Mouse (Mus musculus) lung, embryonic 15.5 days (tissue): ENCODE measurements around the gene Fem1b. TPM values are rescaled to one million over a fixed set of nuclear protein-coding genes. Genes with fewer than 3 reads are reported as not detected.
"Not testable (repeated sequence)": the region's sequence is repeated elsewhere in the genome, so short reads cannot be mapped to it uniquely, and the experiment has no call there.

Source experiments
- ATAC-seq: fragments of 200-750 bp; cut with Nextera tagmentation; 2 replicates; pipeline ENCODE4 v1.8.0; 2017; ENCODE audit warnings: moderate number of reproducible peaks, borderline replicate concordance; ENCODE audit not compliant: low FRiP score, low TSS enrichment; ENCODE audit errors: extremely low read depth
- H3K27ac ChIP-seq: fragments of 300-500 bp; sonication (generic); 2 replicates; pipeline ENCODE4 v1.5.1; 2015; ENCODE audit warnings: moderate library complexity, mild to moderate bottlenecking, inconsistent platforms
- H3K27me3 ChIP-seq: fragments of 300-500 bp; sonication (generic); 2 replicates; pipeline ENCODE4 v1.6.1; 2015; ENCODE audit warnings: inconsistent platforms
- H3K36me3 ChIP-seq: fragments of 300-500 bp; sonication (generic); 2 replicates; pipeline ENCODE4 v1.6.1; 2015; ENCODE audit warnings: inconsistent platforms
- H3K4me1 ChIP-seq: fragments of 300-500 bp; sonication (generic); 2 replicates; pipeline ENCODE4 v1.6.1; 2015; ENCODE audit warnings: inconsistent platforms
- H3K4me2 ChIP-seq: fragments of 300-500 bp; sonication (generic); 2 replicates; pipeline ENCODE4 v1.6.1; 2015; ENCODE audit warnings: inconsistent platforms, mild to moderate bottlenecking, moderate library complexity
- H3K4me3 ChIP-seq: fragments of 300-500 bp; sonication (generic); 2 replicates; pipeline ENCODE4 v1.5.1; 2015; ENCODE audit warnings: mild to moderate bottlenecking, inconsistent platforms
- H3K9ac ChIP-seq: fragments of 300-500 bp; sonication (generic); 2 replicates; pipeline ENCODE4 v1.6.1; 2015; ENCODE audit warnings: inconsistent platforms
- H3K9me3 ChIP-seq: fragments of 300-500 bp; sonication (generic); 2 replicates; pipeline ENCODE4 v1.6.1; 2016; ENCODE audit warnings: inconsistent platforms
- WGBS: fragments of 180-500 bp; shearing (Covaris S2); methylation state at CpG from one replicate; pipeline ENCODE4 v1.1.7; 2015; 5-methylcytosine and 5-hydroxymethylcytosine counted together
- polyA plus RNA-seq: library from polyadenylated mRNA; unstranded; fragments of >200 nt; fragmentation: Nextera tagmentation; extraction: Ambion mirVana; gene quantifications from 2 replicates; pipeline ENCODE4 v1.2.1, GENCODE M21; 2015

Fem1b gene
- polyA plus RNA-seq, 1 experiment from 2014 or later: 21.7 TPM

GRCm38 (mm10) chr9:62810543-62811515 lies 905 bp downstream of the Fem1b start:
- H3K9me3 ChIP-seq: no peaks in the 10 kb centered on the region
- no peaks in the 10 kb centered on the region for H3K27me3 ChIP-seq
- H3K36me3 ChIP-seq: no peaks in the 10 kb centered on the region
- peak; percentile 76 for ATAC-seq
- H3K27ac ChIP-seq: peak overlapping the region; percentile 98
- peak overlapping the region; percentile 85 for H3K4me2 ChIP-seq
- peak overlapping the region; percentile 100 for H3K4me3 ChIP-seq
- H3K9ac ChIP-seq: peak overlapping the region; percentile 99
- peaks cover 30% of the 10 kb centered on the region for H3K4me1 ChIP-seq
- WGBS: under 1% methylated on average over 53 of the region's 58 CpGs

DNA sequence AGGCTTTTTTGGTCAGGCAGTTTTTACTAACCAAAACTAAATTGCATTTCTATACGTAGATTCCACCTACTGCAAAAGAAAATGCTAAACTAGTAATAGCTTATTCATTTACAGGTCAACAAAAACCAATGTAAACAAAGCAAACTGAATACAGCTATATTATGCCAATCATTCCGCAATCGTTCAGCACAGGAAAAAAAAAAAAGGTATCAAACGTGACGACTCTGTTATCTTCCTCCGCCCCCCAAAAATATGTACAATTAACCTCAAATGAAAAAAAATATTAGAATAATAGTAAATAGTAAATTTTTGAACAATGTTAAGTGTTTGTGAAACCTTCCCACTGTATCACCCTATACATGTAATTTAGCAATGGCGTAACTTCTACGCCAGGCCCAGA lies 1.6 kb downstream of the Fem1b start:
- H3K4me3 ChIP-seq: peak overlapping the region; percentile 100
- peak overlapping the region; percentile 99 for H3K9ac ChIP-seq
- H3K4me1 ChIP-seq: peaks cover 30% of the 10 kb centered on the region
- WGBS: 10% methylated on average over 8 of the region's 8 CpGs
- no peaks in the 10 kb centered on the region for H3K27me3 ChIP-seq
- peak overlapping the region; percentile 85 for H3K4me2 ChIP-seq
- no peak for ATAC-seq
- H3K36me3 ChIP-seq: no peaks in the 10 kb centered on the region
- H3K9me3 ChIP-seq: no peaks in the 10 kb centered on the region
- no peak overlapping the region for H3K27ac ChIP-seq

GRCm38 (mm10) chr9:62799218-62799617 lies 12.5 kb downstream of the Fem1b start:
- not testable (repeated sequence) for H3K4me1 ChIP-seq, H3K4me2 ChIP-seq, H3K9ac ChIP-seq, H3K27ac ChIP-seq, H3K9me3 ChIP-seq, H3K27me3 ChIP-seq, ATAC-seq, H3K4me3 ChIP-seq
- H3K36me3 ChIP-seq: peaks cover 34% of the 10 kb centered on the region
- WGBS: 80% methylated on average over 2 of the region's 2 CpGs

DNA sequence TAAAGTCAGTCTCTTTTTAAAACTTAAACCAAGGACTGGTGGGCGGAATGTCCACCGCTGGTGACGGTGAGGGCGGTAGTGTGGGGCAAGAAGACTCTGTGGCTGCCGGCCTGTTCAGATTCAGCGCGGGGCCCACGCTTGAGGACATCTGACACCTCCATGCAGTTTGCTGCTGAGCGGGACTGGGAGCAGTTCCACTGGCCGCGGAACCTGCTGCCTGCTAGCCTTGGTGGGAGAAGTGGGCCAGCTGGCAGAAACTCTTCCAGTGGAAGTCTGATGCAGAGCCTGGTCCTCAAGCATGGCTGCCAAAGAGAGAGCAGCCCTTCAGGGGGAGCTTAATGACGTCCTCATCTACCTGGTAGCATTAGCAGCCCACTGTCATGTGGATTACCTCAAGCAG lies 21.9 kb downstream of the Fem1b start:
- Histone ChIP-seq H3K27ac (no peak overlapping the region), H3K36me3 (peaks cover 9% of the 10 kb centered on the region), H3K27me3 (no peaks in the 10 kb centered on the region), H3K9me3 (no peaks in the 10 kb centered on the region), H3K4me2 (no peak overlapping the region), H3K9ac (no peak overlapping the region), H3K4me3 (no peak overlapping the region), H3K4me1 (no peaks in the 10 kb centered on the region)
- ATAC-seq: no peak
- 86% methylated on average over 12 of the region's 12 CpGs for WGBS

GRCm38 (mm10) chr9:62786721-62787120 lies 25.0 kb downstream of the Fem1b start:
- no peaks in the 10 kb centered on the region for H3K9me3 ChIP-seq
- no peak overlapping the region for H3K4me2 ChIP-seq
- no peak overlapping the region for H3K27ac ChIP-seq
- ATAC-seq: no peak
- 61% methylated on average over 5 of the region's 5 CpGs for WGBS
- no peaks in the 10 kb centered on the region for H3K36me3 ChIP-seq
- H3K4me3 ChIP-seq: no peak overlapping the region
- H3K4me1 ChIP-seq: no peaks in the 10 kb centered on the region
- no peaks in the 10 kb centered on the region for H3K27me3 ChIP-seq
- H3K9ac ChIP-seq: no peak overlapping the region

DNA sequence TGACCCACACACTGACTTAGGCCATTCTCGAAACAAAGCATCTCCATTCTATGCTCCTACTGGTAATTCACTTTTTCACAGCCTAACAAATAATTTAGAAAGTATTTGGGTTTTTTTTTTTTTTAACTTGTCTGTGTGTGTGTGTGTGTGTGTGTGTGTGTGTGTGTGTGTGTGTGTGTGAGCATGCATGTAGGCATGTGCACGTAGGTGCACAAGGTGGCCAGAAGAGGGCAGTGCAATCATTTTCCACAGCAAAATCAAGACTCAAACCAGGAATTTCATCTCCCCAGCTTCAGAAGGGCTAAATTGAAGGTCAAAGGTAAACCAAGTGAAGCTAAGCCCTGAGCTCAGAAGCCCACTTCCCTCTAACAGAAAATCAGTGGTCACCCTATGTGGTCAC lies 27.5 kb downstream of the Fem1b start:
- Histone ChIP-seq H3K4me2 (no peak overlapping the region), H3K4me3 (no peak overlapping the region), H3K36me3 (no peaks in the 10 kb centered on the region), H3K27ac (no peak overlapping the region), H3K4me1 (no peaks in the 10 kb centered on the region), H3K9ac (no peak overlapping the region), H3K27me3 (no peaks in the 10 kb centered on the region), H3K9me3 (no peaks in the 10 kb centered on the region)
- no peak for ATAC-seq
- WGBS: 86% methylated on average over 2 of the region's 2 CpGs

DNA sequence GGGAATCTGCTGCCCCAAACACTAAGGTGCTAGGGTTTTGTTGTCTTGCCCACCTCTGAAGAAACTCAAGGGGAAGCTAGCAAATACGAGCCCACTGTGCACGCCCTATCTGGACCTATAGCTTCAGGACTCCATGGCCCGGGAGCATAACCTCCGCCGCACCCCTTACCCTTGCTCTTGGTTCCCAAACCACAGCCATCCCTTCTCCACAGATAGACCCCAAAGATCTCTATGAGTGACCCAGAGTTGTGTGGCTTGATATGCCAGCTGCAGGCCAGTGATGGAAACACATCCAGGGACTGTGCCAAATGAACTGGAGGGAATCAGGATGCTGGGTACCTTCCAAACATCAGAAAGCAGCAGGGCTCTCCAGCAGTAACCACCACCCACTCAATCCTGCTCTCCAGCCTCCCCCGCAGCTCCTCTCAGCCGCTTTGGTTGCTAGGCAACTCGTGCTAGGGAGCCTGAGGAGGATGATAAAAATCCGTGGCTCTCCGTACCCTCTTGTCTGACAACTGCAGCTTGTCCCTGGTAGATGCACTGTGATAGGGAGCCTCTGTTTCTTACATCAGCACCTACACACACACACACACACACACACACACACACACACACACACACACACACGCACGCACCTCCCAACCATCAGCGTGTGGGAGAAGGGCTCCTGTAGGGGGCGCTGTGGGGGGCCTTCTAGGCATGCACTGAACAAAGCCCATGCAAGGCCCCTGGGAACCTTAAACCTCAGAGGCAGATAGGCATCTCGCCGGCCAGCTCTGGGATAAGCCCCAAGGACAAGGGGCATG lies 28.6 kb downstream of the Fem1b start:
- Histone ChIP-seq H3K36me3 (no peaks in the 10 kb centered on the region), H3K4me1 (peaks cover 10% of the 10 kb centered on the region), H3K4me2 (no peak overlapping the region), H3K27ac (no peak overlapping the region), H3K4me3 (no peak overlapping the region), H3K27me3 (no peaks in the 10 kb centered on the region), H3K9me3 (no peaks in the 10 kb centered on the region), H3K9ac (no peak overlapping the region)
- no peak for ATAC-seq
- WGBS: 42% methylated on average over 16 of the region's 16 CpGs

DNA sequence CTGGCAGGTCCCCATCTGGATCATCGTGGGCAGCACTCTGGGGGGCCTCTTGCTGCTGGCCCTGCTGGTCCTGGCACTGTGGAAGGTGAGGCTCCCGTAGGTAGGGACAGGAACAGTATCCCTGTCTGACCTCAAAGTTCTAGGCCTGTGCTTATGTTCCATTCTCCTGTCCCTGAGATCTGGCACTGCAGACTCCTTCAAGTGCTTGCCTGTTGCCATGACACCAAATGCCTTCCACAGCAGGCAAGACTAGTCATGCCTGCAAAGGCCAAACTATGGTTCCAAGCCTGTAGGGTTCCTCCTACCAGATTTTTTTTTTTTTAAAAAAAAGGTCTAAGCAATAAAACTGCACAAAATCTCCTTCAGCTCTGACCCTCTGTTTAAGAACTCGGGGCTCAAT lies 29.8 kb downstream of the Fem1b start:
- Histone ChIP-seq H3K27me3 (no peaks in the 10 kb centered on the region), H3K4me3 (no peak overlapping the region), H3K36me3 (no peaks in the 10 kb centered on the region), H3K4me2 (no peak overlapping the region), H3K9ac (no peak overlapping the region), H3K4me1 (peaks cover 10% of the 10 kb centered on the region), H3K9me3 (no peaks in the 10 kb centered on the region), H3K27ac (no peak overlapping the region)
- ATAC-seq: no peak
- 61% methylated on average over 3 of the region's 3 CpGs for WGBS

DNA sequence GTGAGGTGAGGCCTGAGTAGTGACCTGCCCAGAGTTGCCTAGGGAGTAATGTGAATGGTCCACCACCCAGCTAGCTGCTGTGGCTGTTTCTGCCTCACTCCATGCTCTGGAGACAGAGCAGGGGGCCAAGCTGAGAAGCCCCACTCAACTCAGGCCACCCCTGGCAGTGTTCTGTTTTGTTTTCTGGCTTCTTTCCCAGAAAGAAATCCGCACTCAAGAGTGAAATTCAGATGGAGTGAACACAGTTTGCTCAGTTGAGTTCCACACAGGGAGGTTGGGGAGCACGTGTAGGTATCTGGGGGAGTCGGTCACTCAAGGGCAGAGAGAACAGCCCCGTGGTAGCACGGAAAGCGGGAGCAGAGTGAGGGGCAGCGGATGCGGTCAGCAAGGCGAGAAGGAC lies 33.0 kb downstream of the Fem1b start:
- H3K4me2 ChIP-seq: no peak overlapping the region
- H3K27ac ChIP-seq: peak overlapping the region; percentile 15; the same call in 1 of the 2 replicates
- H3K9me3 ChIP-seq: no peaks in the 10 kb centered on the region
- H3K36me3 ChIP-seq: no peaks in the 10 kb centered on the region
- H3K4me3 ChIP-seq: no peak overlapping the region
- ATAC-seq: no peak
- no peaks in the 10 kb centered on the region for H3K27me3 ChIP-seq
- H3K4me1 ChIP-seq: peaks cover 10% of the 10 kb centered on the region
- 71% methylated on average over 9 of the region's 9 CpGs for WGBS
- H3K9ac ChIP-seq: no peak overlapping the region

GRCm38 (mm10) chr9:62777461-62777860 lies 34.3 kb downstream of the Fem1b start:
- H3K9ac ChIP-seq: no peak overlapping the region
- no peaks in the 10 kb centered on the region for H3K27me3 ChIP-seq
- no peaks in the 10 kb centered on the region for H3K36me3 ChIP-seq
- H3K4me1 ChIP-seq: peaks cover 10% of the 10 kb centered on the region
- WGBS: 7% methylated on average over 5 of the region's 5 CpGs
- no peak overlapping the region for H3K4me2 ChIP-seq
- no peak overlapping the region for H3K27ac ChIP-seq
- peak; percentile 51 for ATAC-seq
- H3K9me3 ChIP-seq: no peaks in the 10 kb centered on the region
- H3K4me3 ChIP-seq: no peak overlapping the region

DNA sequence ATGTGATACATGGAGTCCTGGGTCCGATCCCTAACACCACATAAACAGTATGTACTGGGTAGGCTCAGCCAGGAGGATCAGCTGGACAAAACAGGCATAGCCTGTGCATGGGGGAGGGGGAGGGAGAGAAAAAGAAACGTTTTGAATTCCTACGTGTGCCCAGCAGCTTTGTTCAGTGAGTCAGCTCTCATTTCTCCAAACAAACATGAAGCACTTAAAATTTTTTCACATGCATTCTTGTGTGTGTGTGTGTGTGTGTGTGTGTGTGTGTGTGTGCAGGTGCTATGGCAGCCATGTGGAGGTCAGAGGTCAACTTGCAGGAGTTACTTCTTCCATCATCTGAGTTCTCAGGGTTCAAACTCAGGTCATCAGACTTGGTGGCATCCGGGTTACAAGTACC lies 36.3 kb downstream of the Fem1b start:
- H3K4me3 ChIP-seq: no peak overlapping the region
- no peak overlapping the region for H3K27ac ChIP-seq
- 16% methylated on average over 4 of the region's 4 CpGs for WGBS
- H3K36me3 ChIP-seq: no peaks in the 10 kb centered on the region
- peaks cover 10% of the 10 kb centered on the region for H3K4me1 ChIP-seq
- no peaks in the 10 kb centered on the region for H3K9me3 ChIP-seq
- H3K27me3 ChIP-seq: no peaks in the 10 kb centered on the region
- H3K4me2 ChIP-seq: no peak overlapping the region
- no peak overlapping the region for H3K9ac ChIP-seq
- no peak for ATAC-seq

GRCm38 (mm10) chr9:62772746-62773145 lies 39.0 kb downstream of the Fem1b start:
- 55% methylated on average over 8 of the region's 8 CpGs for WGBS
- H3K27me3 ChIP-seq: no peaks in the 10 kb centered on the region
- H3K36me3 ChIP-seq: no peaks in the 10 kb centered on the region
- no peaks in the 10 kb centered on the region for H3K9me3 ChIP-seq
- H3K27ac ChIP-seq: no peak overlapping the region
- no peak overlapping the region for H3K9ac ChIP-seq
- no peak for ATAC-seq
- no peak overlapping the region for H3K4me2 ChIP-seq
- no peak overlapping the region for H3K4me3 ChIP-seq
- H3K4me1 ChIP-seq: no peaks in the 10 kb centered on the region
